Mouse (Mus musculus) gastrocnemius, adult 8-10 months (tissue): ENCODE measurements at regions not wholly inside any gene's neighbourhood (a gene's known extent, or its start where the extent isn't known, plus 50 kb on each side); places are given as distances from the start of the nearest gene placed in this dataset.
"Not testable (repeated sequence)": the region's sequence is repeated elsewhere in the genome, so short reads cannot be mapped to it uniquely, and the experiment has no call there.

Source experiments
- DNase-seq, 2 experiments: peaks; one replicate each; pipeline ENCODE4 v3.0.0; 2022; ENCODE audit warnings: low spot score in 2 of 2

- no peak for DNase-seq
Measured at GRCm38 (mm10) chr3:18522562-18522961, 574.4 kb downstream of the Cypt12 start.

GRCm38 (mm10) chr3:18524011-18524410 lies 575.8 kb downstream of the Cypt12 start:
- no peak for DNase-seq

- no peak for DNase-seq
Measured at GRCm38 (mm10) chr3:18557201-18557600, 609.0 kb downstream of the Cypt12 start.

GRCm38 (mm10) chr3:18560282-18560785 lies 612.1 kb downstream of the Cypt12 start:
- DNase-seq, result no peak

- not testable (repeated sequence) for DNase-seq
Measured at GRCm38 (mm10) chr3:18580911-18581626, 632.9 kb downstream of the Cypt12 start.

GRCm38 (mm10) chr3:18620608-18621007 lies 672.4 kb downstream of the Cypt12 start:
- no peak for DNase-seq

GRCm38 (mm10) chr3:18623831-18624304 lies 675.7 kb downstream of the Cypt12 start:
- DNase-seq, result no peak

GRCm38 (mm10) chr3:18624381-18625145 lies 676.4 kb downstream of the Cypt12 start:
- no peak for DNase-seq

GRCm38 (mm10) chr3:18625395-18626328 lies 677.5 kb downstream of the Cypt12 start:
- no peak for DNase-seq

- DNase-seq, result no peak
Measured at GRCm38 (mm10) chr3:18626375-18626774, 678.2 kb downstream of the Cypt12 start.

- DNase-seq, result no peak
Measured at GRCm38 (mm10) chr3:18626820-18627219, 678.6 kb downstream of the Cypt12 start.

- no peak for DNase-seq
Measured at GRCm38 (mm10) chr3:18629233-18629632, 681.0 kb downstream of the Cypt12 start.

- DNase-seq, result no peak
Measured at GRCm38 (mm10) chr3:18631601-18632000, 683.4 kb downstream of the Cypt12 start.

- DNase-seq, result no peak
Measured at GRCm38 (mm10) chr3:18634855-18635254, 686.6 kb downstream of the Cypt12 start.

- DNase-seq, result no peak
Measured at GRCm38 (mm10) chr3:18637553-18637952, 689.3 kb downstream of the Cypt12 start.

GRCm38 (mm10) chr3:18640286-18640685 lies 692.1 kb downstream of the Cypt12 start:
- DNase-seq, result no peak

GRCm38 (mm10) chr3:18641688-18642087 lies 693.5 kb downstream of the Cypt12 start:
- DNase-seq, result no peak

- DNase-seq, result no peak
Measured at GRCm38 (mm10) chr3:18643408-18644035, 695.3 kb downstream of the Cypt12 start.

- DNase-seq, result no peak
Measured at GRCm38 (mm10) chr3:18645481-18645880, 697.3 kb downstream of the Cypt12 start.

GRCm38 (mm10) chr3:18645927-18646326 lies 697.7 kb downstream of the Cypt12 start:
- DNase-seq, result no peak

GRCm38 (mm10) chr3:18653557-18653956 lies 705.3 kb downstream of the Cypt12 start:
- DNase-seq, result no peak
